Mouse (Mus musculus): ENCODE data around the gene Hspg2.

Hspg2 gene

DNA sequence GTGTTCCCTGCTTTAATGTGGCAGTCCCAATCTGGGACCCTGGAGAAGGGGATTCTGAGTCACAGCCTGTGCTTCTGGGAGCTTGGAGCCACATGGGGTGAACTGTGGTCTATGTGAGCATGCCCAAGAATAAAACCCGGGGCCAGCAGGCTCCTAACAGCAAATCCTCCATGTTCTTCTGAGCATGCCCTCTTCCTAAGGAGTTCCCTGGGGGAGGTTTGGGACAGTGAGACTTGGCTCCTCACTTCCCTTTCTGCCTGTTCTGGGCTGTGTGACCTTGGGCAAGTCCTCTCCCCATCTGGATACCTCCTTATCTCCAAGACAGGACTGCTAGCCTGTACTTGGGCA, 12.4 kb downstream of the Hspg2 start:
- DNase-seq (ENCODE audit: low read depth, low spot score): no peak

GRCm38 (mm10) chr4:137481381-137482030, 12.9 kb downstream of the Hspg2 start:
- no peak for DNase-seq (ENCODE audit: low read depth, low spot score)

- no peak for DNase-seq (ENCODE audit: low read depth, low spot score)
Measured at GRCm38 (mm10) chr4:137483871-137484270, 15.3 kb downstream of the Hspg2 start.

GRCm38 (mm10) chr4:137484586-137484985, 16.0 kb downstream of the Hspg2 start:
- DNase-seq (ENCODE audit: low read depth, low spot score): no peak

DNA sequence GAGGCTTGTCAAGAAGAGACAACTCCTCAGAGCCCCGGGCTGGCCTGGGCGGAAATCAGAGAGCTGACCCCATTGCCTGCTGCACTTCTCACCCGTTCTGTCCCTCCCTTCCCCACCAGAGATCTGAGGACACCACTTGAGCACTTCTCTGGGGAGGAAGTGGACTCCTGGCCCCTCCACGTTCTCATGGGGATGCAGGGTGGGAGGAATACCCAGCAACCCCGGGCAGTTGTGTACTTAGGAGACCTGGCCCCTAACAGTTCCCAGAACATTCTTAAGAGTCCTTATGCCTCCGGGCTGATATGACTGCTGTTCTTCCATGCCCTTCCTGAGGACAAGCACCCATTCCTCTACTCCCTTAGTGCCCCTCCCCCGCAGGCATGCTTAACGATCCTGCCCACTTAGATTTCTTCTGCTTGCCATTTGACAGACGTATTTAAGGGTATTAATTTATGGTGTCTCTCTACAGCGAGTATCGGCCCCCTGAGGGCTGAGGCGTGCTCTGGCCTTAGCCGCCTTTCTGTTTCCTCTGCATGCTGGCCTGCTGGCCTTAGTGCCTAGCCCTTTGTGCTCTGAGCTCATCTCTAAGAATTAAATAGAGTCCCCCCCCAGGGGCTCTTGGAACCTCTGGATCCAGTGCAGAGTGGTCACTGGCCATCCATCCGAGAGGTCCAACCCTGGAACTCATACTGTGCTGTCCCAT, 16.8 kb downstream of the Hspg2 start:
- DNase-seq (ENCODE audit: low read depth, low spot score): no peak

- no peak for DNase-seq (ENCODE audit: low read depth, low spot score)
Measured at GRCm38 (mm10) chr4:137486081-137487014, 17.8 kb downstream of the Hspg2 start.

- no peak for DNase-seq (ENCODE audit: low read depth, low spot score)
Measured at GRCm38 (mm10) chr4:137487286-137488000, 18.9 kb downstream of the Hspg2 start.

DNA sequence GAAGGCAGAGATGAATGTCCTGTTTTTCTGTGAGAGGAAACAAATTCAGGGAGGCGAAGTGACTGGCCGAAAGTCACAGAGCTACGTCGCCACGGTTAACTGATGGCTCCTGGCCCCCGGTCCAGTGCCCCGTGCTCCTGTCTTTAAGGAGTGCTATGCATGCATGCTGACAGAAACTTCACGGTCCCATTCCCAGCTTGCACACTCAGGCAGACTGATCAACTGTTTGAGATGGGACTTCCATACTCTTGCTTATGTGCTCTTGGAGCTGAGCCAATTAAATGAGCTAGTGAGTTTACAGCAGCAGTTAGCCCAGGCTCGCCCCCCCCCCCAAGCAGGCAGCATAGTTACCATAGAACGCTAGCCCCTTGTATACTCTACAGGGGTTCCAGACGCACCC, 19.5 kb downstream of the Hspg2 start:
- no peak for DNase-seq (ENCODE audit: low read depth, low spot score)

GRCm38 (mm10) chr4:137488571-137489303, 20.2 kb downstream of the Hspg2 start:
- no peak for DNase-seq (ENCODE audit: low read depth, low spot score)

DNA sequence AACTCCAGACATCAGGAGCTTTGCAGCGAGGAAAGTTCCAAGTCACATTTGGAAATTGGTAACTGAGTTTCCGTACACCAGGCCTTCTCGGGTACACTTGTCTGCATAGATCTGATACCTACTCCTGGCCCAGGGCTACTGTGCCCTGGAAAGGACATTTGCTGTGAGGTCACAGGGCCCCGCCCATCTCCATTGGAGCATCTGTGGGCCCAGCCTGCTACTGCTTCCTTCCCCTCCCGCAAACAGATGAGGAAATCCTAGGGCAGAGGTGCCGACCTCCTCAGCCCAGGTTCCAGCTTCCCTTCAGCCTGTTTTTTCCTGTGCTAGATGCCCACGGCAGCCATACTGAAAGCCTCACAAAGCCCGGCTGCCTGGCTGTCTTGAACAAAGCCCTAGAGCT, 21.4 kb downstream of the Hspg2 start:
- DNase-seq (ENCODE audit: low read depth, low spot score): no peak

GRCm38 (mm10) chr4:137492563-137492962, 24.0 kb downstream of the Hspg2 start:
- no peak for DNase-seq (ENCODE audit: low read depth, low spot score)

DNA sequence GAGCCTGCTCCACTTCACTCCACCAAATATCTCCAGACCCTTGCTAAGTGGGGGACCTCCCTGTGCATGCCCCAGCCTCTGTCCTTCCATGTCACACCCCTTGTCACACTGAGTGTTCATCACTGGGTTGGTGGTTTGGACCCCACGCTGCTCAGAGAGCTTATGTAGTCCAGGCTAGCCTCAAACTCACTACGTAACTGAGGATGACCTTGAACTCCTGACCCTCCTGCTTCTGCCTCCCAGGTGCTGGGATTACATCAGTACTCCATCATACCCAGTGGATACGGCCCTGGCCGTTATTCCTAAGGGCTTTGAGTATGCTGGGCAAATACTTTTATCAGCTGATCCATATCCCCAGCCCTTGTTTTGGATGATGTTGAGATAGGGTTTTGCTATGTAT, 24.6 kb downstream of the Hspg2 start:
- no peak for DNase-seq (ENCODE audit: low read depth, low spot score)

GRCm38 (mm10) chr4:137494751-137495500, 26.4 kb downstream of the Hspg2 start:
- no peak for DNase-seq (ENCODE audit: low read depth, low spot score)

- DNase-seq (ENCODE audit: low read depth, low spot score): no peak
Measured at GRCm38 (mm10) chr4:137495501-137496100, 27.0 kb downstream of the Hspg2 start.

- DNase-seq (ENCODE audit: low read depth, low spot score): no peak
Measured at GRCm38 (mm10) chr4:137497367-137497766, 28.8 kb downstream of the Hspg2 start.

- no peak for DNase-seq (ENCODE audit: low read depth, low spot score)
Measured at GRCm38 (mm10) chr4:137497892-137498722, 29.5 kb downstream of the Hspg2 start.

DNA sequence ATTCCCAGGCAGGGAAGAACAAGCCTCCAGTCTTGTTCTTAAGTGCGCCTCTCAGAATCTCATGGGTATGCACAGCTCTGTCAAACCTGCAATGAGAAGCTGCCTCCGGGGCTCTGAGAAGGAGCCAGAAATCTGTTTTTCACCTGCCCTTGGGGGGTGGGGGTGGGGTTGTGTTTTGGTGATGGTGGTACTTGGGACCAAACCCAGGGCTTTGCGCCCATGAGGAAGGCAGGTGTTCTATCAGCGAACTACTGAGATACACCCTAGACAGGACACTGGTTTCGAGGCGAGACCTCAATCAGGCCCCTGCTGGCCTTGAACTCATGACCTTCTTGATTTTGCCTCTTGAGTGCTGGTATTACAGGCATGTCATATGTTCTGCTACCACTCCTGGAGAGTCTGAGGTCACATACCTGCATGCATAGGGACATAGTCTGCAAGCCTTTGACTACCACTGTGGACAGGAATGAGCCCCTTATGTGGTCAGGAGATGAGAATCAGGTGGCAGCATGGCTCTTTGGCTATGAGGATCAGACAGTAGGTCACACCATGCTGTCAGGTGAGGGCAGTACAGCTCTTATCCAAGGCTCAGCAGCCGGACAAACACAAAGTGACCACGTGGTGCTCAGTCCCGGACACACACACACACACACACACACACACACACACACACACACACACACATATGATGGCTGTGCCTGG, 30.5 kb downstream of the Hspg2 start:
- no peak for DNase-seq (ENCODE audit: low read depth, low spot score)

DNA sequence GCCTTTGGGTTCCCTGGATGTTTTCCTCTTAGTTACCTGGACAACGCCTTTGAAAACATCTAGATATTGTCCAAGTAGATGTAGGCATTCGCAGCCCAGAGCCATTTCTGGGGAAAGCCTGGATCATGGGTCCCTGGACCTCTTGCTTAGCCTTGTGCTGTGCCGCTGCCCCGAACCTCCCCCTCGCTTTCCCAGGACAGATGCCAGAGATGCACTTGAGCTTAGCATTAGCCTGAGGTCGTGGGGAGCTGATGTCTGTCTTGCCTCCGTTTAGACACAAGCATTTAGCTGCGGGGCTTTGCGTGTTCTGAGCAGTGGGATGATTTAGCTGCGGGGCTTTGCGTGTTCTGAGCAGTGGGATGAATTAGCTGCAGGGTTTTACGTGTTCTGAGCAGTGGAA, 31.6 kb downstream of the Hspg2 start:
- no peak for DNase-seq (ENCODE audit: low read depth, low spot score)

Measured in WW6 (cell line).